Mouse (Mus musculus) midbrain, embryonic 10.5 days (tissue): ENCODE data around the gene Rhbdf2. TPM values are rescaled to one million over a fixed set of nuclear protein-coding genes. Genes with fewer than 3 reads are reported as not detected.
A peak's percentile ranks its signal among the peaks of the same experiment; 100 is the strongest.
"Not testable (repeated sequence)": the region's sequence is repeated elsewhere in the genome, so short reads cannot be mapped to it uniquely, and the experiment has no call there.

ENCODE experiments used
- DNase-seq: peaks from one replicate; pipeline ENCODE4 v3.0.0-alpha.2; 2017; ENCODE audit warnings: low spot score
- H3K27ac ChIP-seq: fragments of 300-500 bp; sonication (generic); replicated peaks from 2 replicates; pipeline ENCODE4 v1.5.1; 2016; ENCODE audit warnings: mild to moderate bottlenecking
- H3K27me3 ChIP-seq: fragments of 300-500 bp; sonication (generic); 2 replicates; pipeline ENCODE4 v1.6.1; 2016; ENCODE audit warnings: low read depth, mild to moderate bottlenecking; ENCODE audit not compliant: poor library complexity, severe bottlenecking
- H3K36me3 ChIP-seq: fragments of 300-500 bp; sonication (generic); 2 replicates; pipeline ENCODE4 v1.6.1; 2016; ENCODE audit warnings: mild to moderate bottlenecking, moderate library complexity
- H3K4me1 ChIP-seq: fragments of 300-500 bp; sonication (generic); 2 replicates; pipeline ENCODE4 v1.6.1; 2016
- H3K4me3 ChIP-seq: fragments of 300-500 bp; sonication (generic); 2 replicates; pipeline ENCODE4 v1.5.1; 2016; ENCODE audit warnings: mild to moderate bottlenecking, moderate library complexity
- H3K9me3 ChIP-seq: fragments of 300-500 bp; sonication (generic); replicated peaks from 2 replicates; pipeline ENCODE4 v1.6.1; 2016; ENCODE audit warnings: mild to moderate bottlenecking
- WGBS: fragments of 180-500 bp; shearing (Covaris S2); methylation state at CpG from one replicate; pipeline ENCODE4 v1.1.7; 2016; 5-methylcytosine and 5-hydroxymethylcytosine counted together
- polyA plus RNA-seq: library from polyadenylated mRNA; unstranded; fragments of >200 nt; fragmentation: Nextera tagmentation; extraction: Ambion mirVana; gene quantifications from 2 replicates; pipeline ENCODE4 v1.2.1, GENCODE M21; 2016

Gene Rhbdf2
- polyA plus RNA-seq, 1 experiment from 2014 or later: 3.3 TPM

- WGBS: 33% methylated on average over 7 of the region's 7 CpGs
- no peaks in the 10 kb centered on the region for H3K9me3 ChIP-seq
- DNase-seq: no peak
- H3K36me3 ChIP-seq: peaks cover 14% of the 10 kb centered on the region
- 0 out of 2 replicates have a peak overlapping the region, but pooled peaks have one; percentile 6 for H3K27ac ChIP-seq
- peaks cover 8% of the 10 kb centered on the region for H3K27me3 ChIP-seq
- H3K4me3 ChIP-seq: no peak overlapping the region
- H3K4me1 ChIP-seq: peaks cover 64% of the 10 kb centered on the region
These were observed 42.0 kb upstream of the Rhbdf2 start for GRCm38 (mm10) chr11:116668839-116669238.

- Histone ChIP-seq H3K4me3 (no peak overlapping the region), H3K36me3 (peaks cover 10% of the 10 kb centered on the region), H3K27ac (0 out of 2 replicates have a peak overlapping the region, but pooled peaks have one; percentile 6), H3K4me1 (peaks cover 64% of the 10 kb centered on the region), H3K27me3 (peaks cover 9% of the 10 kb centered on the region), H3K9me3 (no peaks in the 10 kb centered on the region)
- WGBS: 86% methylated on average over 10 of the region's 10 CpGs
- DNase-seq: no peak
These were observed 41.6 kb upstream of the Rhbdf2 start for GRCm38 (mm10) chr11:116668381-116668825.

GRCm38 (mm10) chr11:116667930-116668329, 41.1 kb upstream of the Rhbdf2 start:
- 85% methylated on average over 8 of the region's 8 CpGs for WGBS
- Histone ChIP-seq H3K27ac (0 out of 2 replicates have a peak overlapping the region, but pooled peaks have one; percentile 28), H3K27me3 (peaks cover 14% of the 10 kb centered on the region), H3K9me3 (no peaks in the 10 kb centered on the region), H3K4me3 (no peak overlapping the region), H3K4me1 (peaks cover 64% of the 10 kb centered on the region), H3K36me3 (peaks cover 5% of the 10 kb centered on the region)
- no peak for DNase-seq

GRCm38 (mm10) chr11:116667012-116667411, 40.2 kb upstream of the Rhbdf2 start:
- not testable (repeated sequence) for H3K9me3 ChIP-seq, H3K4me3 ChIP-seq

GRCm38 (mm10) chr11:116666566-116666965, 39.7 kb upstream of the Rhbdf2 start:
- peaks cover 66% of the 10 kb centered on the region for H3K4me1 ChIP-seq
- no peak for DNase-seq
- no peaks in the 10 kb centered on the region for H3K36me3 ChIP-seq
- no peak overlapping the region for H3K27ac ChIP-seq
- peaks cover 28% of the 10 kb centered on the region for H3K27me3 ChIP-seq
- H3K9me3 ChIP-seq: no peaks in the 10 kb centered on the region
- 80% methylated on average over 9 of the region's 9 CpGs for WGBS
- no peak overlapping the region for H3K4me3 ChIP-seq

More at GRCm38 (mm10) chr11:116667012-116667411, 40.2 kb upstream of the Rhbdf2 start:
- DNase-seq, H3K36me3 ChIP-seq, H3K27ac ChIP-seq: not testable (repeated sequence)
- H3K4me1 ChIP-seq: peaks cover 64% of the 10 kb centered on the region
- 87% methylated on average over 5 of the region's 5 CpGs for WGBS
- peaks cover 23% of the 10 kb centered on the region for H3K27me3 ChIP-seq

- no peaks in the 10 kb centered on the region for H3K36me3 ChIP-seq
- peaks cover 70% of the 10 kb centered on the region for H3K4me1 ChIP-seq
- no peak overlapping the region for H3K4me3 ChIP-seq
- peaks cover 35% of the 10 kb centered on the region for H3K27me3 ChIP-seq
- WGBS: 79% methylated on average over 10 of the region's 10 CpGs
- DNase-seq: no peak
- H3K27ac ChIP-seq: no peak overlapping the region
- no peaks in the 10 kb centered on the region for H3K9me3 ChIP-seq
These were observed 38.5 kb upstream of the Rhbdf2 start for GRCm38 (mm10) chr11:116665289-116665688.

GRCm38 (mm10) chr11:116661948-116662377, 35.1 kb upstream of the Rhbdf2 start:
- Histone ChIP-seq H3K36me3 (no peaks in the 10 kb centered on the region), H3K9me3 (no peaks in the 10 kb centered on the region), H3K4me3 (no peak overlapping the region), H3K27me3 (peaks cover 43% of the 10 kb centered on the region), H3K4me1 (peaks cover 69% of the 10 kb centered on the region), H3K27ac (peak overlapping the region; percentile 81)
- DNase-seq: no peak
- WGBS: 59% methylated on average over 8 of the region's 8 CpGs

GRCm38 (mm10) chr11:116661291-116661947, 34.6 kb upstream of the Rhbdf2 start:
- Histone ChIP-seq H3K4me3 (peak overlapping the region; percentile 34), H3K9me3 (no peaks in the 10 kb centered on the region), H3K36me3 (no peaks in the 10 kb centered on the region), H3K27me3 (peaks cover 46% of the 10 kb centered on the region), H3K4me1 (peaks cover 75% of the 10 kb centered on the region), H3K27ac (peak overlapping the region; percentile 81)
- WGBS: 24% methylated on average over 13 of the region's 13 CpGs
- DNase-seq: peak; percentile 46

- H3K4me3 ChIP-seq: no peak overlapping the region
- H3K27ac ChIP-seq: peak overlapping the region; percentile 81
- DNase-seq: no peak
- H3K27me3 ChIP-seq: peaks cover 58% of the 10 kb centered on the region
- H3K4me1 ChIP-seq: peaks cover 73% of the 10 kb centered on the region
- 88% methylated on average over 9 of the region's 9 CpGs for WGBS
- no peaks in the 10 kb centered on the region for H3K9me3 ChIP-seq
- H3K36me3 ChIP-seq: no peaks in the 10 kb centered on the region
These were observed 33.4 kb upstream of the Rhbdf2 start for GRCm38 (mm10) chr11:116660181-116660580.

- H3K27ac ChIP-seq: peak overlapping the region; percentile 81
- 83% methylated on average over 15 of the region's 15 CpGs for WGBS
- peaks cover 69% of the 10 kb centered on the region for H3K4me1 ChIP-seq
- peaks cover 69% of the 10 kb centered on the region for H3K27me3 ChIP-seq
- H3K9me3 ChIP-seq: no peaks in the 10 kb centered on the region
- H3K4me3 ChIP-seq: no peak overlapping the region
- DNase-seq: no peak
- no peaks in the 10 kb centered on the region for H3K36me3 ChIP-seq
These were observed 32.3 kb upstream of the Rhbdf2 start for GRCm38 (mm10) chr11:116659027-116659621.

GRCm38 (mm10) chr11:116658238-116658637, 31.4 kb upstream of the Rhbdf2 start:
- H3K4me3 ChIP-seq: peak overlapping the region; percentile 53
- H3K27me3 ChIP-seq: peaks cover 75% of the 10 kb centered on the region
- DNase-seq: no peak
- H3K27ac ChIP-seq: peak overlapping the region; percentile 93
- H3K4me1 ChIP-seq: peaks cover 69% of the 10 kb centered on the region
- H3K36me3 ChIP-seq: no peaks in the 10 kb centered on the region
- 64% methylated on average over 10 of the region's 10 CpGs for WGBS
- no peaks in the 10 kb centered on the region for H3K9me3 ChIP-seq

- Histone ChIP-seq H3K27ac (peak overlapping the region; percentile 93), H3K27me3 (peaks cover 75% of the 10 kb centered on the region), H3K4me1 (peaks cover 69% of the 10 kb centered on the region), H3K4me3 (peak overlapping the region; percentile 53), H3K36me3 (no peaks in the 10 kb centered on the region), H3K9me3 (no peaks in the 10 kb centered on the region)
- DNase-seq: peak; percentile 95
- 10% methylated on average over 22 of the region's 22 CpGs for WGBS
These were observed 30.7 kb upstream of the Rhbdf2 start for GRCm38 (mm10) chr11:116657311-116658223.
